Mouse (Mus musculus): ENCODE data around the gene Abi1. TPM values are rescaled to one million over a fixed set of nuclear protein-coding genes. Genes with fewer than 3 reads are reported as not detected.

Gene Abi1
- polyA plus RNA-seq, 1 experiment from 2014 or later: 58.1 TPM

- no peaks in the 10 kb centered on the region; the same call in 1 of the 2 replicates for H3K4me1 ChIP-seq
- H3K27ac ChIP-seq (replicated peaks): no peak overlapping the region
- H3K36me3 ChIP-seq: no peaks in the 10 kb centered on the region
- H3K9me3 ChIP-seq: no peaks in the 10 kb centered on the region
- H3K9ac ChIP-seq (replicated peaks): no peak overlapping the region
- H3K4me3 ChIP-seq: no peak overlapping the region
- WGBS: 88% methylated on average over 1 of the region's 1 CpGs
- no peak for ATAC-seq (replicated peaks)
- H3K27me3 ChIP-seq: no peaks in the 10 kb centered on the region
- no peak overlapping the region for H3K4me2 ChIP-seq (replicated peaks)
These were observed 40.4 kb downstream of the Abi1 start for GRCm38 (mm10) chr2:22999620-23000019.

- Histone ChIP-seq H3K9me3 (no peaks in the 10 kb centered on the region), H3K27me3 (no peaks in the 10 kb centered on the region), H3K9ac (replicated peaks) (no peak overlapping the region), H3K4me1 (no peaks in the 10 kb centered on the region; the same call in 1 of the 2 replicates), H3K36me3 (0 out of 2 replicates have a peak, but pooled peaks cover 3% of the 10 kb centered on the region), H3K27ac (replicated peaks) (no peak overlapping the region), H3K4me3 (no peak overlapping the region), H3K4me2 (replicated peaks) (no peak overlapping the region)
- WGBS: 85% methylated on average over 2 of the region's 2 CpGs
- ATAC-seq (replicated peaks): no peak
These were observed 41.2 kb downstream of the Abi1 start for GRCm38 (mm10) chr2:22998804-22999203.

- no peak for ATAC-seq (replicated peaks)
- Histone ChIP-seq H3K27me3 (no peaks in the 10 kb centered on the region), H3K9ac (replicated peaks) (no peak overlapping the region), H3K27ac (replicated peaks) (no peak overlapping the region), H3K4me3 (no peak overlapping the region), H3K36me3 (peaks cover 6% of the 10 kb centered on the region; the same call in 1 of the 2 replicates), H3K4me1 (no peaks in the 10 kb centered on the region; the same call in 1 of the 2 replicates), H3K4me2 (replicated peaks) (no peak overlapping the region), H3K9me3 (no peaks in the 10 kb centered on the region)
- 97% methylated on average over 2 of the region's 2 CpGs for WGBS
These were observed 42.0 kb downstream of the Abi1 start for GRCm38 (mm10) chr2:22998015-22998414.

GRCm38 (mm10) chr2:22996071-22996470 is 44.0 kb downstream of the Abi1 start:
- Histone ChIP-seq H3K4me3 (no peak overlapping the region), H3K4me1 (no peaks in the 10 kb centered on the region; the same call in 1 of the 2 replicates), H3K9me3 (no peaks in the 10 kb centered on the region), H3K36me3 (peaks cover 6% of the 10 kb centered on the region; the same call in 1 of the 2 replicates), H3K4me2 (replicated peaks) (no peak overlapping the region), H3K9ac (replicated peaks) (no peak overlapping the region), H3K27me3 (no peaks in the 10 kb centered on the region), H3K27ac (replicated peaks) (no peak overlapping the region)
- no peak for ATAC-seq (replicated peaks)

- Histone ChIP-seq H3K9ac (replicated peaks) (no peak overlapping the region), H3K36me3 (no peaks in the 10 kb centered on the region), H3K27me3 (no peaks in the 10 kb centered on the region), H3K4me1 (peaks cover 12% of the 10 kb centered on the region; the same call in 1 of the 2 replicates), H3K4me2 (replicated peaks) (no peak overlapping the region), H3K4me3 (no peak overlapping the region), H3K27ac (replicated peaks) (peak overlapping the region; percentile 27), H3K9me3 (no peaks in the 10 kb centered on the region)
- 56% methylated on average over 2 of the region's 2 CpGs for WGBS
- ATAC-seq (replicated peaks): peak; percentile 63
These were observed 53.9 kb downstream of the Abi1 start for GRCm38 (mm10) chr2:22985973-22986657.

GRCm38 (mm10) chr2:22977387-22977973 is 62.6 kb downstream of the Abi1 start:
- ATAC-seq (replicated peaks): no peak
- Histone ChIP-seq H3K27ac (replicated peaks) (no peak overlapping the region), H3K9ac (replicated peaks) (no peak overlapping the region), H3K4me1 (no peaks in the 10 kb centered on the region), H3K27me3 (no peaks in the 10 kb centered on the region), H3K9me3 (no peaks in the 10 kb centered on the region), H3K4me3 (no peak overlapping the region), H3K36me3 (no peaks in the 10 kb centered on the region), H3K4me2 (replicated peaks) (no peak overlapping the region)
- WGBS: 76% methylated on average over 3 of the region's 3 CpGs

- WGBS: 93% methylated on average over 3 of the region's 3 CpGs
- Histone ChIP-seq H3K9ac (replicated peaks) (no peak overlapping the region), H3K27ac (replicated peaks) (no peak overlapping the region), H3K4me1 (no peaks in the 10 kb centered on the region), H3K9me3 (no peaks in the 10 kb centered on the region), H3K36me3 (no peaks in the 10 kb centered on the region), H3K27me3 (no peaks in the 10 kb centered on the region), H3K4me3 (no peak overlapping the region), H3K4me2 (replicated peaks) (no peak overlapping the region)
- ATAC-seq (replicated peaks): no peak
These were observed 77.1 kb downstream of the Abi1 start for GRCm38 (mm10) chr2:22962970-22963369.

- WGBS: 92% methylated on average over 8 of the region's 8 CpGs
- no peaks in the 10 kb centered on the region for H3K36me3 ChIP-seq
- ATAC-seq (replicated peaks): no peak
- H3K9ac ChIP-seq (replicated peaks): no peak overlapping the region
- H3K4me1 ChIP-seq: no peaks in the 10 kb centered on the region
- no peaks in the 10 kb centered on the region for H3K9me3 ChIP-seq
- no peak overlapping the region for H3K4me2 ChIP-seq (replicated peaks)
- H3K27ac ChIP-seq (replicated peaks): no peak overlapping the region
- H3K27me3 ChIP-seq: no peaks in the 10 kb centered on the region
- H3K4me3 ChIP-seq: no peak overlapping the region
These were observed 77.8 kb downstream of the Abi1 start for GRCm38 (mm10) chr2:22962242-22962641.

GRCm38 (mm10) chr2:22961681-22962080 is 78.4 kb downstream of the Abi1 start:
- H3K27me3 ChIP-seq: no peaks in the 10 kb centered on the region
- H3K4me1 ChIP-seq: no peaks in the 10 kb centered on the region
- H3K4me3 ChIP-seq: no peak overlapping the region
- no peak overlapping the region for H3K27ac ChIP-seq (replicated peaks)
- ATAC-seq (replicated peaks): no peak
- H3K4me2 ChIP-seq (replicated peaks): no peak overlapping the region
- H3K9me3 ChIP-seq: no peaks in the 10 kb centered on the region
- no peak overlapping the region for H3K9ac ChIP-seq (replicated peaks)
- no peaks in the 10 kb centered on the region for H3K36me3 ChIP-seq
- WGBS: 100% methylated on average over 2 of the region's 2 CpGs

- 46% methylated on average over 1 of the region's 1 CpGs for WGBS
- no peak overlapping the region for H3K27ac ChIP-seq (replicated peaks)
These were observed 82.6 kb downstream of the Abi1 start for GRCm38 (mm10) chr2:22957415-22957814.

GRCm38 (mm10) chr2:22955914-22956313 is 84.1 kb downstream of the Abi1 start:
- 95% methylated on average over 5 of the region's 5 CpGs for WGBS
- no peak for ATAC-seq (replicated peaks)

More at GRCm38 (mm10) chr2:22957415-22957814, 82.6 kb downstream of the Abi1 start:
- no peak for ATAC-seq (replicated peaks)
- no peaks in the 10 kb centered on the region for H3K9me3 ChIP-seq
- H3K36me3 ChIP-seq: no peaks in the 10 kb centered on the region
- H3K4me1 ChIP-seq: no peaks in the 10 kb centered on the region
- no peaks in the 10 kb centered on the region for H3K27me3 ChIP-seq
- no peak overlapping the region for H3K4me3 ChIP-seq
- no peak overlapping the region for H3K4me2 ChIP-seq (replicated peaks)
- no peak overlapping the region for H3K9ac ChIP-seq (replicated peaks)

GRCm38 (mm10) chr2:22954278-22954677 is 85.8 kb downstream of the Abi1 start:
- no peaks in the 10 kb centered on the region for H3K27me3 ChIP-seq
- no peaks in the 10 kb centered on the region for H3K36me3 ChIP-seq
- no peak overlapping the region for H3K4me3 ChIP-seq
- no peaks in the 10 kb centered on the region for H3K9me3 ChIP-seq
- ATAC-seq (replicated peaks): no peak
- no peaks in the 10 kb centered on the region for H3K4me1 ChIP-seq
- no peak overlapping the region for H3K4me2 ChIP-seq (replicated peaks)
- no peak overlapping the region for H3K9ac ChIP-seq (replicated peaks)
- no peak overlapping the region for H3K27ac ChIP-seq (replicated peaks)
- WGBS: 82% methylated on average over 4 of the region's 4 CpGs

More at GRCm38 (mm10) chr2:22955914-22956313, 84.1 kb downstream of the Abi1 start:
- H3K36me3 ChIP-seq: no peaks in the 10 kb centered on the region
- no peak overlapping the region for H3K9ac ChIP-seq (replicated peaks)
- no peaks in the 10 kb centered on the region for H3K27me3 ChIP-seq
- H3K4me3 ChIP-seq: no peak overlapping the region
- no peaks in the 10 kb centered on the region for H3K9me3 ChIP-seq
- no peak overlapping the region for H3K27ac ChIP-seq (replicated peaks)
- H3K4me1 ChIP-seq: no peaks in the 10 kb centered on the region
- H3K4me2 ChIP-seq (replicated peaks): no peak overlapping the region

All from forebrain, embryonic 15.5 days (tissue).